Mouse (Mus musculus): ENCODE results near the gene Col5a3. TPM values are rescaled to one million over a fixed set of nuclear protein-coding genes. Genes with fewer than 3 reads are reported as not detected.

Gene Col5a3
- total RNA-seq (2014; rRNA removed) (3.0 and 3.4 TPM in 2 replicates), polyA plus RNA-seq (2015; fragmentation: Nextera tagmentation; extraction: Ambion mirVana) (0.74 and 0.83 TPM in 2 replicates)

GRCm38 (mm10) chr9:20814521-20815272 lies at the start of gene Col5a3:
Gene Col5a3, minus strand, starts transcription at chr9:20815067.
- Histone ChIP-seq H3K4me3 (ENCODE audit: low read depth, low read length) (0 out of 2 replicates have a peak within 1 kb of the TSS, but pooled peaks have one; percentile 5), H3K27ac (ENCODE audit: low read depth, low read length) (no peak within 1 kb of the TSS), H3K4me2 (ENCODE audit: low read depth, low read length, poor library complexity, severe bottlenecking) (peak within 1 kb of the TSS; percentile 40), H3K9ac (replicated peaks; ENCODE audit: low read length, poor library complexity, severe bottlenecking) (0 out of 2 replicates have a peak within 1 kb of the TSS, but pooled peaks have one; percentile 19), H3K27me3 (ENCODE audit: insufficient read depth, low read length) (peaks cover 8% of the 10 kb centered on the region; the same call in 1 of the 2 replicates), H3K9me3 (ENCODE audit: low read length) (no peaks in the 10 kb centered on the region), H3K4me1 (ENCODE audit: insufficient read depth, low read length) (0 out of 2 replicates have a peak, but pooled peaks cover 3% of the 10 kb centered on the region), H3K36me3 (ENCODE audit: insufficient read depth, low read length) (no peaks in the 10 kb centered on the region)
- 5% methylated on average over 29 of the region's 29 CpGs for WGBS
- TF ChIP-seq CTCF (IDR thresholded peaks at IDR 0.05) = no peak
- DNase-seq (ENCODE audit: low spot score) (no peak), ATAC-seq (ENCODE audit: low FRiP score) (no peak)

GRCm38 (mm10) chr9:20862225-20862624 lies 47.4 kb upstream of the Col5a3 start:
- ATAC-seq (ENCODE audit: low FRiP score) (no peak), DNase-seq (ENCODE audit: low spot score) (no peak)
- no peak overlapping the region for H3K4me3 ChIP-seq (ENCODE audit: low read depth, low read length)
- H3K4me1 ChIP-seq (ENCODE audit: insufficient read depth, low read length) = no peaks in the 10 kb centered on the region
- WGBS = 59% methylated on average over 4 of the region's 4 CpGs
- no peak overlapping the region for H3K27ac ChIP-seq (ENCODE audit: low read depth, low read length)
- H3K27me3 ChIP-seq (ENCODE audit: insufficient read depth, low read length) = peaks cover 3% of the 10 kb centered on the region; the same call in 1 of the 2 replicates
- H3K36me3 ChIP-seq (ENCODE audit: insufficient read depth, low read length) = no peaks in the 10 kb centered on the region
- H3K4me2 ChIP-seq (ENCODE audit: low read depth, low read length, poor library complexity, severe bottlenecking) = no peak overlapping the region
- no peak overlapping the region for H3K9ac ChIP-seq (replicated peaks; ENCODE audit: low read length, poor library complexity, severe bottlenecking)
- TF ChIP-seq CTCF (IDR thresholded peaks at IDR 0.05) = no peak
- H3K9me3 ChIP-seq (ENCODE audit: low read length) = no peaks in the 10 kb centered on the region

GRCm38 (mm10) chr9:20861821-20862220 lies 47.0 kb upstream of the Col5a3 start:
- Histone ChIP-seq H3K9me3 (ENCODE audit: low read length) (no peaks in the 10 kb centered on the region), H3K27ac (ENCODE audit: low read depth, low read length) (no peak overlapping the region), H3K9ac (replicated peaks; ENCODE audit: low read length, poor library complexity, severe bottlenecking) (no peak overlapping the region), H3K36me3 (ENCODE audit: insufficient read depth, low read length) (no peaks in the 10 kb centered on the region), H3K4me1 (ENCODE audit: insufficient read depth, low read length) (no peaks in the 10 kb centered on the region), H3K4me3 (ENCODE audit: low read depth, low read length) (no peak overlapping the region), H3K27me3 (ENCODE audit: insufficient read depth, low read length) (peaks cover 3% of the 10 kb centered on the region; the same call in 1 of the 2 replicates), H3K4me2 (ENCODE audit: low read depth, low read length, poor library complexity, severe bottlenecking) (no peak overlapping the region)
- DNase-seq (ENCODE audit: low spot score) (peak; percentile 42), ATAC-seq (ENCODE audit: low FRiP score) (no peak)
- WGBS = 7% methylated on average over 4 of the region's 4 CpGs
- peak; percentile 63 for TF ChIP-seq CTCF (IDR thresholded peaks at IDR 0.05)

GRCm38 (mm10) chr9:20859926-20860325 lies 45.1 kb upstream of the Col5a3 start:
- H3K36me3 ChIP-seq (ENCODE audit: insufficient read depth, low read length) = no peaks in the 10 kb centered on the region
- no peak overlapping the region for H3K9ac ChIP-seq (replicated peaks; ENCODE audit: low read length, poor library complexity, severe bottlenecking)
- H3K4me2 ChIP-seq (ENCODE audit: low read depth, low read length, poor library complexity, severe bottlenecking) = no peak overlapping the region
- no peaks in the 10 kb centered on the region for H3K9me3 ChIP-seq (ENCODE audit: low read length)
- H3K27me3 ChIP-seq (ENCODE audit: insufficient read depth, low read length) = peaks cover 3% of the 10 kb centered on the region; the same call in 1 of the 2 replicates
- H3K4me1 ChIP-seq (ENCODE audit: insufficient read depth, low read length) = no peaks in the 10 kb centered on the region
- H3K27ac ChIP-seq (ENCODE audit: low read depth, low read length) = no peak overlapping the region
- TF ChIP-seq CTCF (IDR thresholded peaks at IDR 0.05) = no peak
- no peak overlapping the region for H3K4me3 ChIP-seq (ENCODE audit: low read depth, low read length)
- no peak for DNase-seq (ENCODE audit: low spot score)
- WGBS = 55% methylated on average over 6 of the region's 6 CpGs
- ATAC-seq (ENCODE audit: low FRiP score) = no peak

- no peaks in the 10 kb centered on the region for H3K4me1 ChIP-seq (ENCODE audit: insufficient read depth, low read length)
- DNase-seq (ENCODE audit: low spot score) (peak; percentile 19), ATAC-seq (ENCODE audit: low FRiP score) (no peak)
- no peak overlapping the region for H3K9ac ChIP-seq (replicated peaks; ENCODE audit: low read length, poor library complexity, severe bottlenecking)
- H3K9me3 ChIP-seq (ENCODE audit: low read length) = no peaks in the 10 kb centered on the region
- H3K36me3 ChIP-seq (ENCODE audit: insufficient read depth, low read length) = no peaks in the 10 kb centered on the region
- 16% methylated on average over 6 of the region's 6 CpGs for WGBS
- H3K4me2 ChIP-seq (ENCODE audit: low read depth, low read length, poor library complexity, severe bottlenecking) = no peak overlapping the region
- H3K27ac ChIP-seq (ENCODE audit: low read depth, low read length) = no peak overlapping the region
- H3K27me3 ChIP-seq (ENCODE audit: insufficient read depth, low read length) = peaks cover 3% of the 10 kb centered on the region; the same call in 1 of the 2 replicates
- no peak overlapping the region for H3K4me3 ChIP-seq (ENCODE audit: low read depth, low read length)
- no peak for TF ChIP-seq CTCF (IDR thresholded peaks at IDR 0.05)
These were observed 42.3 kb upstream of the Col5a3 start for GRCm38 (mm10) chr9:20857131-20857530.

GRCm38 (mm10) chr9:20850179-20850578 lies 35.3 kb upstream of the Col5a3 start:
- Histone ChIP-seq H3K4me1 (ENCODE audit: insufficient read depth, low read length) (no peaks in the 10 kb centered on the region), H3K27ac (ENCODE audit: low read depth, low read length) (no peak overlapping the region), H3K9me3 (ENCODE audit: low read length) (no peaks in the 10 kb centered on the region), H3K4me2 (ENCODE audit: low read depth, low read length, poor library complexity, severe bottlenecking) (no peak overlapping the region), H3K9ac (replicated peaks; ENCODE audit: low read length, poor library complexity, severe bottlenecking) (no peak overlapping the region), H3K4me3 (ENCODE audit: low read depth, low read length) (no peak overlapping the region), H3K27me3 (ENCODE audit: insufficient read depth, low read length) (no peaks in the 10 kb centered on the region), H3K36me3 (ENCODE audit: insufficient read depth, low read length) (no peaks in the 10 kb centered on the region)
- DNase-seq (ENCODE audit: low spot score) (no peak), ATAC-seq (ENCODE audit: low FRiP score) (no peak)
- WGBS = 82% methylated on average over 2 of the region's 2 CpGs
- TF ChIP-seq CTCF (IDR thresholded peaks at IDR 0.05) = no peak

Data from midbrain, postnatal 0 days (tissue).